Mouse (Mus musculus): ENCODE results near the gene Cop1. TPM values are rescaled to one million over a fixed set of nuclear protein-coding genes. Genes with fewer than 3 reads are reported as not detected.

The Cop1 gene
- polyA plus RNA-seq, 1 experiment from 2014 or later = 38.2 TPM

- H3K36me3 ChIP-seq (ENCODE audit: control insufficient read depth, insufficient read depth, low read length) = no peaks in the 10 kb centered on the region
- no peaks in the 10 kb centered on the region for H3K9me3 ChIP-seq (ENCODE audit: control insufficient read depth, low read depth, low read length)
- peaks cover 6% of the 10 kb centered on the region; the same call in 1 of the 2 replicates for H3K4me1 ChIP-seq (ENCODE audit: control insufficient read depth, insufficient read depth, low read length)
- H3K4me2 ChIP-seq (replicated peaks; ENCODE audit: low read depth, low read length) = no peak overlapping the region
- no peaks in the 10 kb centered on the region for H3K27me3 ChIP-seq (ENCODE audit: control insufficient read depth, insufficient read depth, low read length)
- no peak for ATAC-seq (ENCODE audit: insufficient number of reproducible peaks, insufficient read depth, low FRiP score, low read depth)
- no peak overlapping the region for H3K27ac ChIP-seq (ENCODE audit: low read length)
- H3K4me3 ChIP-seq (ENCODE audit: low read depth, low read length) = no peak overlapping the region
- H3K9ac ChIP-seq (replicated peaks; ENCODE audit: low read depth, low read length) = no peak overlapping the region
- WGBS = 33% methylated on average over 1 of the region's 1 CpGs
Measured at GRCm38 (mm10) chr1:159393931-159394330, 161.8 kb downstream of the Cop1 start.

DNA sequence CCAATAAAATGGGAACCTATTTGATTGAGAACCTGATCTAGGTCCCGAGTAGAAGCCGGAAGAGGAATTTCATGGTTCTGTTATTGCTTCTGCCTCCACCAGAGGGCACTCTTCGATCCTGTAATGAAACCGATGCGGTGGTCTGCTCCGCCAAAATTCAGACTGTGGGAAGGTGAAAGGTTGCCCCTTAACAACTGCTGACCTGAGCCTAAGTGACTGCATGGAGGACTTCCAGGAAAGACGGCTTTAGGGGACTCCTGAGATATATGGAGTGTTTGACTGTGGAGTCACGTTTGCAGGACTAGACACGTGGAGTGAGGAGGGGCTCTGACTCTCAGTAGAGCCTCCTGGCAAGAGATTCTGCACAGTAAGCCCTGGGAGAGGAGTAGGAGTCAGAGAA, 164.4 kb downstream of the Cop1 start:
- Histone ChIP-seq H3K9me3 (ENCODE audit: control insufficient read depth, low read depth, low read length) (no peaks in the 10 kb centered on the region), H3K27ac (ENCODE audit: low read length) (no peak overlapping the region), H3K4me1 (ENCODE audit: control insufficient read depth, insufficient read depth, low read length) (peaks cover 6% of the 10 kb centered on the region; the same call in 1 of the 2 replicates), H3K36me3 (ENCODE audit: control insufficient read depth, insufficient read depth, low read length) (no peaks in the 10 kb centered on the region), H3K4me2 (replicated peaks; ENCODE audit: low read depth, low read length) (peak overlapping the region; percentile 42), H3K27me3 (ENCODE audit: control insufficient read depth, insufficient read depth, low read length) (no peaks in the 10 kb centered on the region), H3K4me3 (ENCODE audit: low read depth, low read length) (no peak overlapping the region), H3K9ac (replicated peaks; ENCODE audit: low read depth, low read length) (no peak overlapping the region)
- ATAC-seq (ENCODE audit: insufficient number of reproducible peaks, insufficient read depth, low FRiP score, low read depth) = no peak
- 3% methylated on average over 9 of the region's 9 CpGs for WGBS

Small RNA genes lying within 50 kb of the gene (microRNA-seq; reads per million reads assigned to microRNA genes)
- 26.3 reads per million, percentile 31 among the genes with 10 or more reads in this experiment for gene Mir1843b
